Mouse (Mus musculus): Measurements from ENCODE around the gene Atp5mpl. TPM values are rescaled to one million over a fixed set of nuclear protein-coding genes. Genes with fewer than 3 reads are reported as not detected.

The Atp5mpl gene
- 265 and 268 TPM in 2 replicates for polyA plus RNA-seq (2012; rRNA removed)

GRCm38 (mm10) chr12:111966683-111967173 lies at the start of gene Atp5mpl:
Atp5mpl (minus strand) TSS chr12:111966977.

GRCm38 (mm10) chr12:111980887-111981367 lies 14.2 kb upstream of the Atp5mpl start, which contains the start of gene Rd3l:
Rd3l (minus strand) TSS chr12:111981317.

GRCm38 (mm10) chr12:111971231-111971686 lies 4.5 kb upstream of the Atp5mpl start, which contains the start of gene Tdrd9:
Tdrd9 (plus strand) TSS chr12:111971559.

Other genes with a start within 250 kb of the Atp5mpl start
- gene Klc1, start 208.1 kb downstream of the Atp5mpl start, polyA plus RNA-seq (2012; rRNA removed), result 610 TPM in 2 replicates
- gene Xrcc3, start 153.1 kb downstream of the Atp5mpl start, polyA plus RNA-seq (2012; rRNA removed), result 9.4 and 11.8 TPM in 2 replicates
- 33.6 and 45.1 TPM in 2 replicates for gene Zfyve21, start 152.8 kb downstream of the Atp5mpl start, polyA plus RNA-seq (2012; rRNA removed)
- 21.7 and 25.5 TPM in 2 replicates for gene Ppp1r13b, start 58.9 kb downstream of the Atp5mpl start, polyA plus RNA-seq (2012; rRNA removed)
- gene Tdrd9, start 4.6 kb upstream of the Atp5mpl start, polyA plus RNA-seq (2012; rRNA removed), result 0.52 and 0.80 TPM in 2 replicates
- not detected in 2 replicates for gene Rd3l, start 14.3 kb upstream of the Atp5mpl start, polyA plus RNA-seq (2012; rRNA removed)
- gene Aspg, start 139.7 kb upstream of the Atp5mpl start, polyA plus RNA-seq (2012; rRNA removed), result 0.98 and 2.2 TPM in 2 replicates
- 26.9 and 36.5 TPM in 2 replicates for gene Kif26a, start 179.2 kb upstream of the Atp5mpl start, polyA plus RNA-seq (2012; rRNA removed)

All from central nervous system, embryonic 14 days (tissue).